Mouse (Mus musculus): Measurements from ENCODE around the gene Fam3c.

Fam3c gene

GRCm38 (mm10) chr6:22356086-22356507, at the start of gene Fam3c:
Gene Fam3c, minus strand, starts transcription at chr6:22356243.
- peak; percentile 97 for DNase-seq

- DNase-seq, result no peak
These were observed 49.0 kb upstream of the Fam3c start for GRCm38 (mm10) chr6:22405021-22405420.

- no peak for DNase-seq
These were observed 47.7 kb upstream of the Fam3c start for GRCm38 (mm10) chr6:22403736-22404135.

- DNase-seq, result no peak
These were observed 47.3 kb upstream of the Fam3c start for GRCm38 (mm10) chr6:22403317-22403716.

DNA sequence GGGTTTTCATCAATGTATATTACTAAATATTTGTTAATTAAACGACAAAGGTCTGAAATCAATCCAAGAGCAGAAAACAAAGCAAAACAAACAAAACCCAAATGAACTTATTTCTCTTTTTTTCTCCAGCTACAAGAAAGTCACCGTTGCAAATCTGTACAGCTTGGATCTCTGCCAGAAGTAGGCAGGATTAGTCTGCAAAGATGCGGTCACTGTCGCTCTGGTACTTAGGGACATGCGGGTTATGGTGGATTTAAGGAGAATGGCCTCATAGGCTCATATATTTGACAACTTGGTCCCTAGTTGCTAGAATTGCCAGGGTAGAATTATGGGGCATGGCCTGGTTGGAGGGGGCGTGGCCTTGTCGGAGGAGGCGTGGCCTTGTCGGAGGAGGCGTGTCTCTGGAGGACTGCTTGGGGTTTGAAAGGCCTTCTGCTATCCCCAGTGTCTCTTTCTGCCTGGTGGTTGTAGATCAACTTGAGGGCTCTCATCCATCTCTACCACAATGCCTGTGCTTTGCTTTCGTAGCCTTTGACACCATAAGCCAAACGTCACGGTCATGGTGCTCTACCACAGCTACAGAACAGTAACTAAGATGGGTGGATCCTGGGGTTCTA, 46.6 kb upstream of the Fam3c start:
- DNase-seq, result no peak

DNA sequence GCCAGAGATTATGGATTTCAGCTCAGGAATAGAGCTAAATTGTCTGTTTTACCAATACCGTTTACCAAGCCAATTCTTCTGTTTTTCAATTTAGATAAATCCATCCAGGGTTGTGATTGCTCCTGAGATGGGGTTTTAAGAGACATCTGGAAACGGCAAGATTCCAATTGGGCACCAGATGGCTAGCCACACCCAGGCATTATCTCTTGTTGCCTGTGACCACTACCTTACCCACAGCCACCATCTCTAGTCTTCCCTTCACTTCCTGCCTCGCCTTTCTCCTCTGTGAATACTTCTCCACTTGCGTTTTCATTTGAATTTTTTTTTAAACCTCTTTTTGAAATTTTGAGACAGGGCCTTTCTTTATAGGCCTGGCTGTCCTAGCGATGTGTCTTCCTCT, 46.0 kb upstream of the Fam3c start:
- DNase-seq, result no peak

DNA sequence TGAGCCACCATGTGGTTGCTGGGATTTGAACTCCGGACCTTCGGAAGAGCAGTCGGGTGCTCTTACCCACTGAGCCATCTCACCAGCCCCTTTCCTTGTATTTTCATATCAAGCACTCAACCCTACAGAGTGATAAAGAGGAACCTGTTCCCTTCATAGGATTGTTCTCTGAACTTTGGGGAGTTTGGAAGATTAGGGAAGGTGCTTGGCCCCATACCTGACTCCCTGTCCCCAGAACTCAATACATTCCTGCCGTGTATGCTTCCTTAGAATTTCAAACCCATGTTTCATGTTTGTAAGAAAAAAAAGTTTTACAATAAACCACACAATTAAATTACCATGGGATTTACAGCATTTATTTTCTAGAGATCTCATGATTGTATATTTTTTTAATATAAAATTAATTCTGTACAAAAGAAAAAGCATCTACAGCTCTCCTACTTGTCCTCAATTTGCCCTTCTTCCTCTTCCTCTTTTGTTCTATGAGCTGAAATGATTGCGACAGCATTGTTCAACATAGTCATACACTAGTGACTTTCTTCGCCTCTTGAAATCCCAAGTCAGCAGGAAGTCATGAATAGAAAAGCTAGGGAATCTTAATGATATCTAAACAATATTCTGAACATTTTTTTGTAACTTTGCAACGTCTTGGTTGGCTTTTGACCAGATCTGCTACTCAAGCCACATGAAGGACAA, 42.2 kb upstream of the Fam3c start:
- no peak for DNase-seq

GRCm38 (mm10) chr6:22395207-22395606, 39.2 kb upstream of the Fam3c start:
- no peak for DNase-seq

DNA sequence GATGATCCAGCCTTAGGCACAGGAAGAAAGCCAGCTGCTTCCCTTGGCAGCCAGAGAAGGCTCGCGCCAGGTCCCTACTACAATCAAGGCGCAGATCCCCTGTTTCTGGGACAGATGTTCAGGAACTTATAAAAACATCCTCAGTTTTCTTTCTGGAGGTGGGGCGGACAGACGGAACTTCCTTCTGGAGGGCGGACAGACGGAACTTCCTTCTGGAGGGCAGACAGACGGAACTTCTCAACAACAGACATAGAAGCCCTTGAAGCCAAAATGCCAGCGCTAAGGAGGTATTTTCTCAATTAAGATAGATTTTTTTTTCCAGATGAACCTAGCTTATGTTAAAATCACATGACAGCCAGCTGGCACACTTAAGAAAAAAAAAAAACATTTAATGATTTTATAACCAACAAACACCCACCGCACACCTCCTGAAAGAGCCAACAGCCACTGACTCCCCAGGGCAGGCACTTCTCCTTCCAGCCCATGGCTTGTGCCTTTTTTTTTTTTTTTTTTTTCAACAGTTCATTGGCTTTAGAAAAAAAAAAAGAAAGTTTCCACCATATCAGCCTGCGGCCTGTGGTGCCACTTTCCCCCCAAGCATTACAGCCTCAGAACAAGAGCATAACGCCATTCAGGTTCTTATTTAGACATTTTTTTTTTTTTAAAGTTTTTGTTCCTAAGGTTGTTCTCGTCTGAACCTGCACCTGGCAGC, 34.8 kb upstream of the Fam3c start:
- no peak for DNase-seq

- no peak for DNase-seq
These were observed 29.3 kb upstream of the Fam3c start for GRCm38 (mm10) chr6:22385254-22385870.

DNA sequence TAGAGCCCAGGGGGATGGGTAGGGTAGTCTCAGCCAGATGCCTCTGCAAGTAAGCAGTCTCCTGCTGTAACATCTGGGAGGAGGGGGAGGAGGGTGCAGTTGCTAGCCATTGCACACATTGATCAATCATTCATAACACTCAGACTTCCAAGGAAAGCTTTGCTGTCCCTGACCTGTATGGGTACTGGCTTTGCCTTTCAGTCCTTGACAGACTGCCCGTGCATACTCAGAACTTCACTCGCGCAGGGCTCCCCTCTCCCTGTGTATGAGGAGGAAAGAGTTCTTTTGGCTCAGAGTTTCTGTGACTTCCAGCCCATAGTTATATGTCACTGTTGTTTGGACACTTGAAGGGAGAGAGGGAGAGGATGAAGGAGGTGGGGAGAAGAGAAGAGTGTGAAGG, 24.2 kb upstream of the Fam3c start:
- no peak for DNase-seq

- DNase-seq, result no peak
These were observed 23.8 kb upstream of the Fam3c start for GRCm38 (mm10) chr6:22379831-22380230.

GRCm38 (mm10) chr6:22378462-22378861, 22.4 kb upstream of the Fam3c start:
- no peak for DNase-seq

DNA sequence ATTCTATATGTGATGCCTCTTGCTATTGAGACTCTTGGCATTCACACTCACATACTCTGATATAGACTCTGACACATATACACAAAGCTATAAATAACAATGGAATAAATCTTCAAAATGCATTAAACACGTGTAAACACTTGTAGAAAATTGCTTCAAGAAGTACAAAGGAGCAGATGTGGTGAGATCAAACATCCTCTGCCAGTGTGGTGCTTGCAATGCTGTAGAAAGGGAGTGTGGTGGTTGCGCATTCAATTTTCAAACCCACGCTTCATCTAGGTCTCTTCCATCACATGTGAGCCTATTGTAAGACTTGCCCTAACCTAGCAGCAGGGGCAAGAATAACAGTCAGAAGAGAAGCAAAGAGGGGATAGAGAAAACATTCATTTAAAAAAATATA, 18.7 kb upstream of the Fam3c start:
- peak; percentile 27 for DNase-seq

GRCm38 (mm10) chr6:22373476-22373875, 17.4 kb upstream of the Fam3c start:
- no peak for DNase-seq

GRCm38 (mm10) chr6:22366977-22367376, 10.9 kb upstream of the Fam3c start:
- no peak for DNase-seq

GRCm38 (mm10) chr6:22363590-22363989, 7.5 kb upstream of the Fam3c start:
- no peak for DNase-seq

- DNase-seq, result no peak
These were observed 5.9 kb upstream of the Fam3c start for GRCm38 (mm10) chr6:22361941-22362340.

DNA sequence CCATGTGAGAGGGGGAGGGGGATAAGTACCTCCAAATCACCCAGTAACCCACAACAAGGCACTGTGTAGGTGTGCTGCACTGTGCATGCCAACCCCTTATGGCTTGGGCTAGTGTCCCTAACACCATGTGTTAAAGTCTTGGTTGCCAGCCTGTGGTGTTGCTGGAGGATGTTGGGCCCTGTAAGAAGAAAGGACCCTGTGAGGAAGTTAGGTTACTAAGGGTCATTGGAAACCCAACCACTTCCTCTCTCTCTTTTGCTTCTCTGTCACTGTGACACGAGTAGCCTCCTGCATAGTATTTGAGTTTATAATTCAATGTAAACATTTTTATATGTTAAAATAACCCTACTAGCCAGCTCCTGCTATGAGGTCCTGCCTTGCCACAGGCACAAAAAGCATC, 3.0 kb upstream of the Fam3c start:
- no peak for DNase-seq

DNA sequence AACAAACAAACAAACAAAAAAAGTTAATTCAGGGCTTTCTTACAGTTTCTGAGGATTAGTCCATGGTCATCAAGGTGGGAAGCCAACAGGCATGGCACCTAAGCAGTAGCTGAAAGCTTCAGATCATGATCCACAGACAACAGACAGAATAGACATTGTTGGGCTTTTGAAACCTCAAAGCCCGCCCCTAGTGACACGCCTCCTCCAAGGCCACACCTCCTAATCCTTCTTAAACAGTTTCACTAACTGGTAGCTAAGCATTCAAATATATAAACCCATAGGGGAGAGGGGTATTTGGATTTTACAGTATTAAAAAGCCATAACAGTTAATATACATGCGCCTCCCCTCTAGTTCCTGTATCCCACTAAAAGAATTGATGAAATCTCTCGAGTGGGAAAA, 1.3 kb upstream of the Fam3c start:
- no peak for DNase-seq

DNA sequence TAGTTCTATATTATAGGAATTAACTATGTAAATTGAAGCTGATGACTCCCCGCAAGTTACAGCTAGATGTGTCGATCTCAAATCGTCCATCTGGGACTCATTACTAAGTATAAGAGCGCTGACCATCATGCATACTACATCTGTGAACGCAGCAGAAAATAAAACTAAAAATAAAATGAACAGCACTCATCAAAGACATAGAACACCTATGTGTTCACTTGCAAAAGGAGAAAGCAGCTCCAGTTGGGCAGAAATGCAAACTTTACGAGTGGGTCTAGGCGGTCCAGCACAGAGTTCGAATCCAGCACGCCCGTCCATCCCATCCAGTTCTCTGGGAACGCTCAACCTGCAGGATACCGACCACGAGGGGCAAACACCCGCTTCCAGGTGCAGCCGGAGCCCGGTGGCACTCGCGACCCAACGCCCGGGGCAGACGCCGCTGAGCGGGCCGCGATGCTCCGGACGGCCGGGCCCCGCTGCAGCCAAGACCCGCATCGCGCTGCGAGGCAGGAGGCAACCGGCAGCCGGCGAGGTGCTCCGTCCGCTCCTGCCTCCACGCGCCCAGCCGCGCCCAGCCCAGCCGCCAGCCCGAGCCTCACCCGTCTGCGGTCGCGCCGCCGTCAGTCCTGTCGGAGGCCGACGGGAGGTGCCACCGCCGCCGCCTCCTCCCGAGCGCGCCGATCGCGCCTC, 502 bp downstream of the Fam3c start:
- no peak for DNase-seq

DNA sequence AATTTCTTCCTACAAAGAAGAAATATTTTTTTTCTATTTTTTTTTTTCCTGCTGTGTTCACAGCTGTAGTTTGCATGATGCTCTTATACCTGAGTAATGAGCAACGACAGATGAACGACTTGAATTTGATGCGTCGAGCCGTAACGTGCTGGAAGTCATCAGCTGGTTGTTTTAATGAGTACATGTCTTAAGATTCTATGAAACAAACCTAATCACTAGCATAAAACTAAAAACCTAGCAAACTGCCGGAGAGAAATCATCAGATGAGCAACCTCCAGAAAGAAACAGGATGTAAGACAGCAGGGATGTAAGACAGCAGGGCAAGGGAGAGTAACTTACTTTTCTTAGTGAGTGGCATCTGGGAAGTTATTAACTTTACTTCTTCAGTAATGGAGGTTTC, 1.4 kb downstream of the Fam3c start:
- DNase-seq, result no peak

DNA sequence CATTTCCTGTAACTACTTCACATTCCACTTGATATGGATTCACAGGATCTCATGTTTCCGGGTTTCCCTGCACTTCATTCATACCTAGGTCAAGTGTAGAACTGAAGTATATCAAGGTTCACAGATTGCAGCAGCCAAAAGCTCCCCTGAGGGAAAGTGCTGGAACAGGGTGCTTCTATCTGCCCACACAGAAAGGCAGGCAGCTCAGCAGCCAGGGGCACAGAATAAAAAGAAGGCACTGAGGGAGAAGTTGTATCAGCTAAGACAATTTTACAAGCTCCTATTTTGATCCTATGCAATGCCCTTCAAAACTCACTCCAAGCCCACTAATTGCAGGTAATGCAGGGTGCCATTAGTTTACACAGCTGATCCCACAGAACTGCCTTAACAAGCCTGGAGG, 2.0 kb downstream of the Fam3c start:
- DNase-seq, result no peak
